Mouse (Mus musculus) cerebellum, adult 11 months (tissue): ENCODE results near the gene Dnttip2.

Experiments
- DNase-seq: peaks from one replicate; pipeline ENCODE4 v3.0.0; 2022

Gene Dnttip2

GRCm38 (mm10) chr3:122333902-122334301, 59.7 kb downstream of the Dnttip2 start:
- DNase-seq = no peak

DNA sequence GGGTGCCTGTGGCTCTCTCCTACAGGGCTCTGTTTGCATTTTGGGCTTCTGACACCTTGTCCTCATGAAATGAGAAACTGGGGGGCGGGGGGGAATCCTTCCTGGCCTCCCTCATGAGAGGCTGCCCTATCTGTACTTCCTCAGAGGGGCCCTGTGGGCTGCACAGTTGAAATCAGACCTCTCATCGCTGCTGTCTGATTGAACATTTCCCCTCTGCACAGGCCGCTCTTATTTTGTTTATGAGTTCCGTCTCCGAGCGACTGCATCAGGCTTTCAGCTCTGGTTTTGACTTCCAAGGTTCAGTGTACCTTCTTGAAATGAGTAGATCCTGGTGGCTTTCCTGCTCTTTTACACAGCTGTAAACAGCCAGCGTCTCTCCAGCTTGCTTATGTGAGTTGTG, 60.2 kb downstream of the Dnttip2 start:
- DNase-seq = no peak
